Mouse (Mus musculus) forebrain, embryonic 12.5 days (tissue): ENCODE measurements around the gene Fadd. TPM values are rescaled to one million over a fixed set of nuclear protein-coding genes. Genes with fewer than 3 reads are reported as not detected.

ENCODE experiments used
- polyA plus RNA-seq: library from polyadenylated mRNA; unstranded; fragments of >200 nt; fragmentation: Nextera tagmentation; extraction: Ambion mirVana; gene quantifications from 2 replicates; pipeline ENCODE4 v1.2.1, GENCODE M21; 2016

Gene Fadd
- polyA plus RNA-seq, 1 experiment from 2014 or later = 8.7 TPM

Other genes starting within 250 kb of the Fadd start
- gene Cttn, start 111.5 kb downstream of the Fadd start, polyA plus RNA-seq = 187 and 192 TPM in 2 replicates
- 49.1 and 55.2 TPM in 2 replicates for gene Ppfia1, start 28.7 kb downstream of the Fadd start, polyA plus RNA-seq
- 17.1 and 27.4 TPM in 2 replicates for gene Ano1, start 169.5 kb upstream of the Fadd start, polyA plus RNA-seq